Mouse (Mus musculus) bone marrow macrophage, adult 2 months (primary cell): ENCODE measurements around the gene Nagk.

Experiments used
- CTCF ChIP-seq: IDR thresholded peaks from 2 replicates; pipeline ENCODE4 v1.5.1; 2012; ENCODE audit warnings: low read depth, mild to moderate bottlenecking, low read length, moderate library complexity
- POLR2A ChIP-seq: IDR thresholded peaks from 2 replicates; pipeline ENCODE4 v1.6.1; 2012; ENCODE audit warnings: mild to moderate bottlenecking, low read depth, low read length, borderline replicate concordance

GRCm38 (mm10) chr6:83768485-83768884 is 26.3 kb upstream of the Nagk start:
- TF ChIP-seq POLR2A (no peak), CTCF (no peak)
